Mouse (Mus musculus) myocyte (in vitro differentiated cells): ENCODE measurements around the gene Asz1.

Source experiments
- CEBPB ChIP-seq: IDR thresholded peaks from 2 replicates; pipeline ENCODE4 v1.6.1; 2011; ENCODE audit warnings: mild to moderate bottlenecking, moderate library complexity; ENCODE audit not compliant: poor library complexity, insufficient read depth, severe bottlenecking
- E2F4 ChIP-seq: IDR thresholded peaks from one replicate; pipeline ENCODE4 v1.6.1; 2011; ENCODE audit warnings: mild to moderate bottlenecking, control low read depth, moderate library complexity; ENCODE audit not compliant: insufficient read depth
- MAX ChIP-seq: IDR thresholded peaks from one replicate; pipeline ENCODE4 v1.6.1; 2011; ENCODE audit warnings: low read depth, mild to moderate bottlenecking, control low read depth
- MYOD1 ChIP-seq, 3 experiments: IDR thresholded peaks; one replicate each; pipeline ENCODE4 v1.6.1; 2011; ENCODE audit warnings: control low read depth in 2 of 3, low read depth in 2 of 3, mild to moderate bottlenecking in 2 of 3, moderate library complexity in 1 of 3; ENCODE audit not compliant: insufficient read length in 2 of 3, control insufficient read depth in 1 of 3
- MYOG ChIP-seq, 3 experiments: IDR thresholded peaks; one replicate each; pipeline ENCODE4 v1.6.1; 2011; ENCODE audit warnings: control low read depth in 2 of 3, low read depth in 2 of 3, mild to moderate bottlenecking in 2 of 3; ENCODE audit not compliant: insufficient read length in 2 of 3, control insufficient read depth in 1 of 3, insufficient read depth in 1 of 3
- POLR2A ChIP-seq: IDR thresholded peaks from one replicate; pipeline ENCODE4 v1.6.1; 2011; ENCODE audit warnings: low read depth, mild to moderate bottlenecking, control low read depth, moderate library complexity; ENCODE audit not compliant: insufficient read length
- POLR2AphosphoS2 ChIP-seq: IDR thresholded peaks from one replicate; pipeline ENCODE4 v1.6.1; 2011; ENCODE audit warnings: low read depth, control low read depth; ENCODE audit not compliant: insufficient read length
- REST ChIP-seq: IDR thresholded peaks from one replicate; pipeline ENCODE4 v1.6.1; 2011; ENCODE audit warnings: mild to moderate bottlenecking, control low read depth, moderate library complexity; ENCODE audit not compliant: insufficient read depth, insufficient read length
- TCF12 ChIP-seq: IDR thresholded peaks from one replicate; pipeline ENCODE4 v1.6.1; 2011; ENCODE audit warnings: mild to moderate bottlenecking, control low read depth; ENCODE audit not compliant: poor library complexity, insufficient read depth, severe bottlenecking
- TCF3 ChIP-seq: IDR thresholded peaks from one replicate; pipeline ENCODE4 v1.6.1; 2011; ENCODE audit warnings: low read depth, control low read depth; ENCODE audit not compliant: insufficient read length
- USF1 ChIP-seq: IDR thresholded peaks from one replicate; pipeline ENCODE4 v1.6.1; 2011; ENCODE audit warnings: low read depth, mild to moderate bottlenecking, control low read depth, moderate library complexity

DNA sequence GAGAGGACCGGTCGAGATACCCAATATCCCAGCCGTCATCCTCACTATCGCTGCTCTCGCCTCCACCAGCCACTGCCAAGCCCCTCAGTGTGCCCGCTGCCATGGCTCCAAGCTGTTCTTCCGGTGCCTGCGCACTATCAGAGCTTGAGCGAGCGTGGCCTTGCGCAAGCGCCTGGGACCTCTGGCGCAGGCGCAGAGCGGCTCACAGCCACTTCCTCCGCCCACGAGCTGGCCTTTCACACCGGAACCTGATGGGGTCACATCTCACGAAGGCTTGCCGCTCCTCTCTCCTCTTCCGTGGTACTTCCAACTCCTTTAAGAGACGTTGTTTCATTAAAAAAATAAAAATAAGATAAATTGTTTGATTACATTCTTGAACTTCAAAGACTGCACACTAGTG is at the start of gene Asz1:
- TF ChIP-seq CEBPB (no peak), POLR2A (no peak), REST (no peak), USF1 (no peak), MYOG (IDR thresholded peaks at IDR 0.05; ENCODE audit: control insufficient read depth in 1 of 3, insufficient read depth in 1 of 3, insufficient read length in 2 of 3, low read depth in 2 of 3) (no peak), TCF12 (no peak), MAX (no peak), E2F4 (no peak), POLR2AphosphoS2 (no peak), TCF3 (no peak), MYOD1 (IDR thresholded peaks at IDR 0.05; ENCODE audit: control insufficient read depth in 1 of 3, insufficient read length in 2 of 3, low read depth in 2 of 3) (no peak)
